Mouse (Mus musculus) erythroblast, embryonic 14.5 days (primary cell): ENCODE results near the gene Ttc17.

Experiments used
- GATA1 ChIP-seq: IDR thresholded peaks from 2 replicates; pipeline ENCODE4 v1.6.1; 2012; ENCODE audit warnings: low read length, inconsistent platforms, mixed read lengths
- TAL1 ChIP-seq: IDR thresholded peaks from 3 replicates; pipeline ENCODE4 v1.6.1; 2012; ENCODE audit warnings: low read length, inconsistent platforms, mixed read lengths

DNA sequence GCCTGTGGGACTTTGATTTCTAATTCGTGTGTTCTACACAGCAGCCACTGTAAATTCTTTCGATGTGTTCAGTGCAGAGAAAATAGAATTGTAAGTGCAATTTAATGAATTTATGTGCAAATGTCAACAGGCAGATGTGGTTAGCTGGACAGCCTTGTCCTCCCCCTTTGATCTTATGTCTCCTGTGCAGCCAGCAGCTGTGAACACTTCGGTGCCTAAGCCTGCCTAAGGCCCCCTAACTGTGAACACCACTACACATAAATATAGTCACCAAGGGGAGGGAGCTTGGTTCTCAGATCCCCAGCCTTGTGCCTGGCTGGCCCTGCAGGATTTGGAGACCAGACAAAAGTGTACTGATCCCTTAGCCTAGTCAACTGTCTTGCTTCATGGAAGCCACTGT, 109.0 kb downstream of the Ttc17 start:
- no peak for TF ChIP-seq GATA1
- TF ChIP-seq TAL1, result no peak
